Mouse (Mus musculus) midbrain, postnatal 0 days (tissue): Measurements from ENCODE around the gene Atp1b1. TPM values are rescaled to one million over a fixed set of nuclear protein-coding genes. Genes with fewer than 3 reads are reported as not detected.

ENCODE experiments used
- ATAC-seq: fragments of 200-750 bp; cut with Nextera tagmentation; 2 replicates; pipeline ENCODE4 v1.8.0; 2017; ENCODE audit warnings: moderate number of reproducible peaks, mild to moderate bottlenecking, moderate TSS enrichment, moderate library complexity; ENCODE audit not compliant: low FRiP score
- DNase-seq: peaks from one replicate; pipeline ENCODE4 v3.0.0-alpha.2; 2015; ENCODE audit warnings: low spot score
- H3K27ac ChIP-seq: fragments of 300-500 bp; sonication (generic); 2 replicates; pipeline ENCODE4 v1.5.1; 2014; ENCODE audit warnings: low read depth, mild to moderate bottlenecking, low read length, mixed read lengths
- H3K27me3 ChIP-seq: fragments of 300-500 bp; sonication (generic); 2 replicates; pipeline ENCODE4 v1.6.1; 2014; ENCODE audit warnings: low read length, control low read depth, mixed read lengths; ENCODE audit not compliant: insufficient read depth
- H3K36me3 ChIP-seq: fragments of 300-500 bp; sonication (generic); 2 replicates; pipeline ENCODE4 v1.6.1; 2014; ENCODE audit warnings: low read length, control low read depth, mixed read lengths; ENCODE audit not compliant: insufficient read depth
- H3K4me1 ChIP-seq: fragments of 300-500 bp; sonication (generic); 2 replicates; pipeline ENCODE4 v1.6.1; 2014; ENCODE audit warnings: mild to moderate bottlenecking, control low read depth, antibody characterized with exemption, low read length, mixed read lengths; ENCODE audit not compliant: insufficient read depth
- H3K4me2 ChIP-seq: fragments of 300-500 bp; sonication (generic); 2 replicates; pipeline ENCODE4 v1.6.1; 2014; ENCODE audit warnings: low read depth, mild to moderate bottlenecking, low read length, mixed read lengths; ENCODE audit not compliant: poor library complexity, severe bottlenecking
- H3K4me3 ChIP-seq: fragments of 300-500 bp; sonication (generic); 2 replicates; pipeline ENCODE4 v1.5.1; 2014; ENCODE audit warnings: low read depth, mild to moderate bottlenecking, low read length, moderate library complexity
- H3K9ac ChIP-seq: fragments of 300-500 bp; sonication (generic); replicated peaks from 2 replicates; pipeline ENCODE4 v1.6.1; 2014; ENCODE audit warnings: mild to moderate bottlenecking, low read length, moderate library complexity, mixed read lengths; ENCODE audit not compliant: poor library complexity, severe bottlenecking
- H3K9me3 ChIP-seq: fragments of 300-500 bp; sonication (generic); 2 replicates; pipeline ENCODE4 v1.6.1; 2016; ENCODE audit warnings: low read length, control low read depth
- CTCF ChIP-seq: IDR thresholded peaks from 2 replicates; pipeline ENCODE4 v1.5.1; 2016; ENCODE audit warnings: antibody characterized with exemption, mild to moderate bottlenecking
- WGBS: fragments of 180-500 bp; shearing (Covaris S2); extraction: QIAGEN DNeasy Blood & Tissue Kit; methylation state at CpG from one replicate; pipeline ENCODE4 v1.1.7; 2014; 5-methylcytosine and 5-hydroxymethylcytosine counted together
- polyA plus RNA-seq: library from polyadenylated mRNA; unstranded; fragments of >200 nt; fragmentation: Nextera tagmentation; extraction: Ambion mirVana; gene quantifications from 2 replicates; pipeline ENCODE4 v1.2.1, GENCODE M21; 2015
- total RNA-seq: library from RNA; depleted of rRNA; stranded (reverse); fragments of >200 nt; gene quantifications from 2 replicates; pipeline ENCODE4 v1.2.3, GENCODE M21; 2014

Atp1b1 gene
- total and polyA plus RNA-seq, 2 experiments from 2014 or later, result 328 to 530 TPM

DNA sequence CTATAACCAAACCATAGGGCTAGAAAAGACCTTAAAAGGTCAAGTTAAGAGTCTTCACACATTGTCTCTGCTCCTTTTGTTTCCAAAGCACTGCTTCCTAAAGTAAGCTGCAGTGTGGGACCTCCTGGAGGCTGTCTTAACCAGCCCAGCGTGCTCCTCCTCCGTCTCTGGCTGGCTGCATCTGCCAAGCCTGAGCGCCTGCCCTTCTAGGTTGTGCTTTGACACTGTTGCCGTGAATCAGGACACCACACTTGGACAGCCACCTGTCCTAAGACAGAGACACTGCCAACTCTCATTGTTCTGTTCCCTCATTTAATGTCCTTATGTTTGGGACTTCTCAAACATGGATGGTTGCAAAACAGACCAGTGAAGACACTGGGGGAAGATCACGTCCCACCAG is 51.6 kb downstream of the Atp1b1 start:
- H3K27me3 ChIP-seq, result no peaks in the 10 kb centered on the region
- WGBS, result 35% methylated on average over 5 of the region's 5 CpGs
- no peak overlapping the region for H3K4me2 ChIP-seq
- no peak for TF ChIP-seq CTCF
- ATAC-seq (no peak), DNase-seq (no peak)
- H3K9me3 ChIP-seq, result 0 out of 2 replicates have a peak, but pooled peaks cover 4% of the 10 kb centered on the region
- peaks cover 5% of the 10 kb centered on the region; the same call in 1 of the 2 replicates for H3K36me3 ChIP-seq
- no peak overlapping the region for H3K9ac ChIP-seq
- no peak overlapping the region for H3K4me3 ChIP-seq
- no peak overlapping the region for H3K27ac ChIP-seq
- no peaks in the 10 kb centered on the region for H3K4me1 ChIP-seq

DNA sequence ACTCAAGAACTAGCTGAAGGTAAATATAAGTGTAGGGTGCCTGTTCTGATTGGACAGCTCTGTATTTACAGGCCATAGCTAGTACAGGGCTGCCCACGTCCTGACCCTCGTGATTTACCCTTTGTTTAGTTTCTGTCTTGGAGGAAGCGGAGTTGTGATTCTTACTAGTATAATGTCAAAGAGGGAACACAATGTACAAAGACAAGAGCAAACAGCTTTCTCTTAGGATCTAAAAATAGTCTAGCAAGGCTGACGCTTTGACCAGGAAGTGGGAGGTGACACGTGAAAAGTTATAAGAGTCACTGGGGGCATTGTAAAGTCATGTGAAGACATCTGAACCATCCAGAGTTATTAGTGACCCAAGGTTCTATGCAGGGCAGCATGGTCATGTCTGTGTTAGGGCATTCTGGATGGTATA is 52.8 kb downstream of the Atp1b1 start:
- H3K36me3 ChIP-seq, result peaks cover 5% of the 10 kb centered on the region; the same call in 1 of the 2 replicates
- ATAC-seq (no peak), DNase-seq (no peak)
- H3K27ac ChIP-seq, result no peak overlapping the region
- no peak overlapping the region for H3K9ac ChIP-seq
- no peak for TF ChIP-seq CTCF
- no peaks in the 10 kb centered on the region for H3K27me3 ChIP-seq
- H3K4me2 ChIP-seq, result no peak overlapping the region
- H3K9me3 ChIP-seq, result 0 out of 2 replicates have a peak, but pooled peaks cover 4% of the 10 kb centered on the region
- no peaks in the 10 kb centered on the region for H3K4me1 ChIP-seq
- WGBS, result 81% methylated on average over 5 of the region's 5 CpGs
- H3K4me3 ChIP-seq, result no peak overlapping the region

DNA sequence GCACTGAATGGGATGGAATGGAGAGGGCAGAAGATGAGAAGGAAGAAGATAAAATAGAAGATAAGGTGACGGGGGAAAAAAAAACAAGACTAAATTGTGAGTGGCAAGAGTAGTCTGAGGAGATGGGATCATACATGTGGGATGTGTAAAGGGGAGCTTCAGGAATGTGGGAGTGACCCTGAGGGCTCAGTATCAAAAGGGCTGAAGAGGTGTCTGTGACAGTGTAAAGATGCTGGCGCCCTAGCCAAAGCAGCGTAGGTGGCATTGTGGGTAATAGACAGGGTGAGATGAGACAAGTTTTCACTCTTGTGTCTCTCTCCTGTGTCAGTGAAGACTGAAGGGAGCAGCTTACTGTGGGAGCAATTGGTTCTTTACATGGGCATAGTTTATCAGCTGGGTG is 58.6 kb downstream of the Atp1b1 start:
- H3K27ac ChIP-seq, result no peak overlapping the region
- no peak for TF ChIP-seq CTCF
- no peak overlapping the region for H3K9ac ChIP-seq
- H3K4me3 ChIP-seq, result no peak overlapping the region
- no peak for DNase-seq
- ATAC-seq, result no peak
- H3K4me1 ChIP-seq, result no peaks in the 10 kb centered on the region; the same call in 1 of the 2 replicates
- 0 out of 2 replicates have a peak, but pooled peaks cover 4% of the 10 kb centered on the region for H3K9me3 ChIP-seq
- 96% methylated on average over 3 of the region's 3 CpGs for WGBS
- no peak overlapping the region for H3K4me2 ChIP-seq
- H3K27me3 ChIP-seq, result no peaks in the 10 kb centered on the region
- H3K36me3 ChIP-seq, result peaks cover 5% of the 10 kb centered on the region; the same call in 1 of the 2 replicates

DNA sequence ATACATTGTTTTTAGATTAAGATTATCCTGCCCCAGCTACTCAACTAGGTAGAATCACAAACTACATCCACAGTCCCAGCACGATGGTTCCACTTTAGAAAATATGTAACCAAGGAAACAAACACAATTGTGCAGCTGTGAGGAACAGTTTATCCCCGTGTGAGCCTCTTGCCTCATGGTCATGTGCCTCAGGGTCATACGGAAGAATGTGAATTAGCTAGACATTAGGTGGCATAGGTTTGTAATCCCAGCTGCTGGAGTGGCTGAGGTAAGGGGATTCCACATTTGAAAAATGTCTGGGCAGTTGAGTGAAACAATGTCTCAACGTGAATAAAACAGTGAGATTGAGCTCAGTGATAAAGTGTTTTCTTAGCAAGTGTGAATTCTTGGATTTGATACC is 60.5 kb downstream of the Atp1b1 start:
- Histone ChIP-seq H3K4me3 (no peak overlapping the region), H3K4me2 (no peak overlapping the region), H3K36me3 (peaks cover 5% of the 10 kb centered on the region; the same call in 1 of the 2 replicates), H3K4me1 (no peaks in the 10 kb centered on the region; the same call in 1 of the 2 replicates), H3K27me3 (no peaks in the 10 kb centered on the region), H3K27ac (no peak overlapping the region), H3K9ac (no peak overlapping the region), H3K9me3 (0 out of 2 replicates have a peak, but pooled peaks cover 4% of the 10 kb centered on the region)
- no peak for TF ChIP-seq CTCF
- ATAC-seq (no peak), DNase-seq (no peak)
- WGBS, result 22% methylated on average over 4 of the region's 4 CpGs

DNA sequence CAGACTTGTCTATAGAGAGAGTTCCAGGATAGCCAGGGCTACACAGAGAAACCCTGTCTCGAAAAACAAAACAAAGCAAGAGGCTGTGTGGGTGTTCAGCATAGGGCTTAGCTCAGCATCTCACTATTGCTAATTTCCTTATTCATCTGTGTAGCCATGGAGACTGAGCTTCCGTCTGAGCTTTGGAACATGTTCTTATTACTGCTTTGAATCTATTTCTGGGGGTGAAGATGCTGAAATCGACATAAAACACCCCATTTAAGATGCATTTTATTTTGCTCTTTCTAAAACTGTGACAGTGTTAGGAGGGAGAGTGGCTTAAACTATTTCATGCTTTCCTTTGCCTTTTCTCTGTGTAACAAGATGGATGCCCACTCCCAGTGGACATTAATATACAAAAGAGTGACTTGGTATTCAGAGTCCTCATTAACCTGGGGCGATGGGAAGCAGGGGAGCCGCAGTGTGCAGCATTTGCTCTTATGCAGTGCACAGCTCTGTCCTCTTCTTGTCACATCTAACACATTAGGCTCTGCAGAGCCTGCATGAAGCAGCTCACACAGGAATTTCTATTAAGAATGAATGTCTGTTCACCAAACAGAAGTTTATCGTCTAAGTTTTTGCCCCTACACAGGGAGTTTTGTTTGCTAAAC is 62.9 kb downstream of the Atp1b1 start:
- Histone ChIP-seq H3K4me2 (no peak overlapping the region), H3K9me3 (no peaks in the 10 kb centered on the region), H3K27me3 (no peaks in the 10 kb centered on the region), H3K27ac (peak overlapping the region; percentile 79), H3K4me1 (no peaks in the 10 kb centered on the region; the same call in 1 of the 2 replicates), H3K9ac (no peak overlapping the region), H3K36me3 (0 out of 2 replicates have a peak, but pooled peaks cover 3% of the 10 kb centered on the region), H3K4me3 (no peak overlapping the region)
- 18% methylated on average over 6 of the region's 6 CpGs for WGBS
- DNase-seq, result peak; percentile 50
- TF ChIP-seq CTCF, result no peak
- ATAC-seq, result peak; percentile 82

DNA sequence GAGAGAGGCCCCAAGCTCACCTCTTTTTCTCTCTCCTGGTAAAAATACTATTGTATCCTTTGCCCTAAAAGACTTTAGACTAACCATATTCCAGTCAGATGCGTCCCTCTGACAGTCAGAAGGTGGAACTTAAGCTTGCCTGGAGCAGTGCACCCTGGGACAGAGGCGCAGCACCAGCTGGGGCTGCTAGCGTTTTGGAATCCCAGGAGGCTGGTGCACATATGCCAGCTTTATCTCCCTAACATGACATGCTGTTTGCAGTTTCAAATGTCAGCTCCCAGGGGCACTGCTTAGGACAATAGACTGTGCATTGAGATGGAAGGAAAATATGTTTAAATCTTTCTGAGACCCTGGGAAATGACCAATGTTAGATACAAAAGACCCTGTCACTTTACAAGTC is 66.0 kb downstream of the Atp1b1 start:
- WGBS, result 15% methylated on average over 3 of the region's 3 CpGs
- no peak overlapping the region for H3K9ac ChIP-seq
- no peak for ATAC-seq
- no peak for TF ChIP-seq CTCF
- no peak for DNase-seq
- H3K4me1 ChIP-seq, result no peaks in the 10 kb centered on the region; the same call in 1 of the 2 replicates
- peaks cover 6% of the 10 kb centered on the region; the same call in 1 of the 2 replicates for H3K36me3 ChIP-seq
- H3K27me3 ChIP-seq, result no peaks in the 10 kb centered on the region
- no peaks in the 10 kb centered on the region for H3K9me3 ChIP-seq
- no peak overlapping the region for H3K4me2 ChIP-seq
- H3K4me3 ChIP-seq, result no peak overlapping the region
- no peak overlapping the region for H3K27ac ChIP-seq
